Mouse (Mus musculus): ENCODE measurements around the gene Olfr60. TPM values are rescaled to one million over a fixed set of nuclear protein-coding genes. Genes with fewer than 3 reads are reported as not detected.

The Olfr60 gene
- polyA plus RNA-seq, 1 experiment, result not detected

- Histone ChIP-seq H3K79me2 (ENCODE audit: control insufficient read depth, insufficient read depth) (no peaks in the 10 kb centered on the region), H3ac (ENCODE audit: control insufficient read depth, insufficient read length) (no peak within 1 kb of the TSS), H3K36me3 (ENCODE audit: control insufficient read depth, insufficient read depth) (no peaks in the 10 kb centered on the region), H3K4me3 (no peak within 1 kb of the TSS), H3K4me2 (ENCODE audit: low read depth) (no peak within 1 kb of the TSS), H3K27me3 (ENCODE audit: control insufficient read depth, insufficient read depth, insufficient read length) (no peaks in the 10 kb centered on the region)
- TF ChIP-seq USF1 (IDR thresholded peaks at IDR 0.05; ENCODE audit: low read depth), result no peak
Observed at GRCm38 (mm10) chr7:140333717-140334116, 27.8 kb downstream of the Olfr60 start, which contains the start of gene Olfr527. Gene Olfr527, plus strand, starts transcription at chr7:140334017.

GRCm38 (mm10) chr7:140329766-140330304 is 31.6 kb downstream of the Olfr60 start:
- no peak overlapping the region for H3ac ChIP-seq (ENCODE audit: control insufficient read depth, insufficient read length)
- H3K36me3 ChIP-seq (ENCODE audit: control insufficient read depth, insufficient read depth), result no peaks in the 10 kb centered on the region
- H3K4me3 ChIP-seq, result no peak overlapping the region
- TF ChIP-seq MYOG (IDR thresholded peaks at IDR 0.05; ENCODE audit: control insufficient read depth in 1 of 3, insufficient read depth in 1 of 3, insufficient read length in 2 of 3, low read depth in 2 of 3) (no peak), MYOD1 (IDR thresholded peaks at IDR 0.05; ENCODE audit: control insufficient read depth in 1 of 3, insufficient read length in 2 of 3, low read depth in 2 of 3) (peak in 2 of 3 experiments; percentile 62 to 70)
- no peaks in the 10 kb centered on the region for H3K27me3 ChIP-seq (ENCODE audit: control insufficient read depth, insufficient read depth, insufficient read length)
- no peak overlapping the region for H3K4me2 ChIP-seq (ENCODE audit: low read depth)
- no peaks in the 10 kb centered on the region for H3K79me2 ChIP-seq (ENCODE audit: control insufficient read depth, insufficient read depth)

GRCm38 (mm10) chr7:140321135-140321534 is 40.3 kb downstream of the Olfr60 start:
- no peak for TF ChIP-seq POLR2A (IDR thresholded peaks at IDR 0.05; ENCODE audit: insufficient read length, low read depth)
- no peak for TF ChIP-seq POLR2AphosphoS2 (IDR thresholded peaks at IDR 0.05; ENCODE audit: insufficient read length, low read depth)
- TF ChIP-seq MYOD1 (IDR thresholded peaks at IDR 0.05; ENCODE audit: control insufficient read depth in 1 of 3, insufficient read length in 2 of 3, low read depth in 2 of 3), result no peak
- no peak for TF ChIP-seq REST (IDR thresholded peaks at IDR 0.05; ENCODE audit: insufficient read depth, insufficient read length)
- no peak for TF ChIP-seq TCF3 (IDR thresholded peaks at IDR 0.05; ENCODE audit: insufficient read length, low read depth)
- no peak for TF ChIP-seq CEBPB (IDR thresholded peaks at IDR 0.05; ENCODE audit: insufficient read depth, poor library complexity, severe bottlenecking)
- no peak for TF ChIP-seq USF1 (IDR thresholded peaks at IDR 0.05; ENCODE audit: low read depth)
- TF ChIP-seq TCF12 (IDR thresholded peaks at IDR 0.05; ENCODE audit: insufficient read depth, poor library complexity, severe bottlenecking), result no peak
- TF ChIP-seq MYOG (IDR thresholded peaks at IDR 0.05; ENCODE audit: control insufficient read depth in 1 of 3, insufficient read depth in 1 of 3, insufficient read length in 2 of 3, low read depth in 2 of 3), result no peak
- no peak for TF ChIP-seq E2F4 (IDR thresholded peaks at IDR 0.05; ENCODE audit: insufficient read depth)
- TF ChIP-seq SRF (IDR thresholded peaks at IDR 0.05; ENCODE audit: control insufficient read depth, insufficient read length, low read depth), result no peak
- TF ChIP-seq MAX (IDR thresholded peaks at IDR 0.05; ENCODE audit: low read depth), result no peak
- Histone ChIP-seq H3K79me2 (ENCODE audit: control insufficient read depth, insufficient read depth) (no peaks in the 10 kb centered on the region), H3K36me3 (ENCODE audit: control insufficient read depth, insufficient read depth) (no peaks in the 10 kb centered on the region), H3K4me3 (no peak overlapping the region), H3ac (ENCODE audit: control insufficient read depth, insufficient read length) (no peak overlapping the region), H3K27me3 (ENCODE audit: control insufficient read depth, insufficient read depth, insufficient read length) (no peaks in the 10 kb centered on the region), H3K4me2 (ENCODE audit: low read depth) (no peak overlapping the region)

GRCm38 (mm10) chr7:140320558-140320957 is 40.9 kb downstream of the Olfr60 start, which contains the start of gene Olfr525:
Gene Olfr525, plus strand, starts transcription at chr7:140320858.
- Histone ChIP-seq H3K27me3 (ENCODE audit: control insufficient read depth, insufficient read depth, insufficient read length) (no peaks in the 10 kb centered on the region), H3K4me2 (ENCODE audit: low read depth) (no peak within 1 kb of the TSS), H3K79me2 (ENCODE audit: control insufficient read depth, insufficient read depth) (no peaks in the 10 kb centered on the region), H3K4me3 (no peak within 1 kb of the TSS), H3K36me3 (ENCODE audit: control insufficient read depth, insufficient read depth) (no peaks in the 10 kb centered on the region), H3ac (ENCODE audit: control insufficient read depth, insufficient read length) (no peak within 1 kb of the TSS)
- no peak for TF ChIP-seq POLR2AphosphoS2 (IDR thresholded peaks at IDR 0.05; ENCODE audit: insufficient read length, low read depth)
- TF ChIP-seq TCF12 (IDR thresholded peaks at IDR 0.05; ENCODE audit: insufficient read depth, poor library complexity, severe bottlenecking), result no peak
- no peak for TF ChIP-seq SRF (IDR thresholded peaks at IDR 0.05; ENCODE audit: control insufficient read depth, insufficient read length, low read depth)
- TF ChIP-seq USF1 (IDR thresholded peaks at IDR 0.05; ENCODE audit: low read depth), result no peak
- no peak for TF ChIP-seq TCF3 (IDR thresholded peaks at IDR 0.05; ENCODE audit: insufficient read length, low read depth)
- no peak for TF ChIP-seq REST (IDR thresholded peaks at IDR 0.05; ENCODE audit: insufficient read depth, insufficient read length)
- TF ChIP-seq MAX (IDR thresholded peaks at IDR 0.05; ENCODE audit: low read depth), result no peak
- no peak for TF ChIP-seq MYOD1 (IDR thresholded peaks at IDR 0.05; ENCODE audit: control insufficient read depth in 1 of 3, insufficient read length in 2 of 3, low read depth in 2 of 3)
- TF ChIP-seq CEBPB (IDR thresholded peaks at IDR 0.05; ENCODE audit: insufficient read depth, poor library complexity, severe bottlenecking), result no peak
- no peak for TF ChIP-seq E2F4 (IDR thresholded peaks at IDR 0.05; ENCODE audit: insufficient read depth)
- TF ChIP-seq POLR2A (IDR thresholded peaks at IDR 0.05; ENCODE audit: insufficient read length, low read depth), result no peak

GRCm38 (mm10) chr7:140319861-140320385 is 41.5 kb downstream of the Olfr60 start:
- H3K4me2 ChIP-seq (ENCODE audit: low read depth), result no peak overlapping the region
- no peak overlapping the region for H3ac ChIP-seq (ENCODE audit: control insufficient read depth, insufficient read length)
- H3K79me2 ChIP-seq (ENCODE audit: control insufficient read depth, insufficient read depth), result no peaks in the 10 kb centered on the region
- no peaks in the 10 kb centered on the region for H3K36me3 ChIP-seq (ENCODE audit: control insufficient read depth, insufficient read depth)
- no peak for TF ChIP-seq POLR2A (IDR thresholded peaks at IDR 0.05; ENCODE audit: insufficient read length, low read depth)
- no peak overlapping the region for H3K4me3 ChIP-seq
- H3K27me3 ChIP-seq (ENCODE audit: control insufficient read depth, insufficient read depth, insufficient read length), result no peaks in the 10 kb centered on the region
